Mouse (Mus musculus): Measurements from ENCODE around the gene Ctrc. TPM values are rescaled to one million over a fixed set of nuclear protein-coding genes. Genes with fewer than 3 reads are reported as not detected.

Gene Ctrc
- total RNA-seq, 2 experiments from 2014 or later: not detected

- DNase-seq: no peak
Measured at GRCm38 (mm10) chr4:141818861-141819260, 27.3 kb downstream of the Ctrc start.

GRCm38 (mm10) chr4:141817706-141818105 is 28.5 kb downstream of the Ctrc start:
- DNase-seq: no peak

- no peak for DNase-seq
Measured at GRCm38 (mm10) chr4:141816776-141817655, 29.1 kb downstream of the Ctrc start.

- no peak for DNase-seq
Measured at GRCm38 (mm10) chr4:141816267-141816666, 29.9 kb downstream of the Ctrc start.

- no peak for DNase-seq
Measured at GRCm38 (mm10) chr4:141811375-141811774, 34.8 kb downstream of the Ctrc start.

GRCm38 (mm10) chr4:141810975-141811374 is 35.2 kb downstream of the Ctrc start:
- no peak for DNase-seq

GRCm38 (mm10) chr4:141809850-141810464 is 36.2 kb downstream of the Ctrc start:
- no peak for DNase-seq

GRCm38 (mm10) chr4:141805886-141806285 is 40.3 kb downstream of the Ctrc start:
- no peak for DNase-seq

GRCm38 (mm10) chr4:141804105-141804504 is 42.1 kb downstream of the Ctrc start:
- no peak for DNase-seq

- no peak for DNase-seq
Measured at GRCm38 (mm10) chr4:141797545-141797944, 48.6 kb downstream of the Ctrc start.

- DNase-seq: no peak
Measured at GRCm38 (mm10) chr4:141796954-141797353, 49.2 kb downstream of the Ctrc start.

GRCm38 (mm10) chr4:141796356-141796755 is 49.8 kb downstream of the Ctrc start:
- DNase-seq: peak; percentile 35

GRCm38 (mm10) chr4:141794152-141794535 is 52.0 kb downstream of the Ctrc start:
- no peak for DNase-seq

- peak; percentile 99 for DNase-seq
Measured at GRCm38 (mm10) chr4:141793282-141794151, 52.6 kb downstream of the Ctrc start, which contains the start of gene Casp9. Gene Casp9 (plus strand): TSS chr4:141793612.

GRCm38 (mm10) chr4:141792554-141793281 is 53.4 kb downstream of the Ctrc start:
- DNase-seq: no peak

- DNase-seq: no peak
Measured at GRCm38 (mm10) chr4:141791951-141792350, 54.2 kb downstream of the Ctrc start.

GRCm38 (mm10) chr4:141791486-141791885 is 54.7 kb downstream of the Ctrc start:
- no peak for DNase-seq

GRCm38 (mm10) chr4:141790524-141790990 is 55.6 kb downstream of the Ctrc start, which contains the start of gene Dnajc16:
Gene Dnajc16 (minus strand): TSS chr4:141790931.
- DNase-seq: peak; percentile 96

- no peak for DNase-seq
Measured at GRCm38 (mm10) chr4:141789564-141790218, 56.5 kb downstream of the Ctrc start.

GRCm38 (mm10) chr4:141787462-141787861 is 58.7 kb downstream of the Ctrc start:
- DNase-seq: no peak

GRCm38 (mm10) chr4:141787046-141787445 is 59.1 kb downstream of the Ctrc start:
- no peak for DNase-seq

Measured in adrenal gland, postnatal 10 days (tissue).